Mouse (Mus musculus): ENCODE results near the gene Ly6f. TPM values are rescaled to one million over a fixed set of nuclear protein-coding genes. Genes with fewer than 3 reads are reported as not detected.
"Not testable (repeated sequence)": the region's sequence is repeated elsewhere in the genome, so short reads cannot be mapped to it uniquely, and the experiment has no call there.

The Ly6f gene
- polyA plus RNA-seq, 1 experiment from 2014 or later, result not detected

DNA sequence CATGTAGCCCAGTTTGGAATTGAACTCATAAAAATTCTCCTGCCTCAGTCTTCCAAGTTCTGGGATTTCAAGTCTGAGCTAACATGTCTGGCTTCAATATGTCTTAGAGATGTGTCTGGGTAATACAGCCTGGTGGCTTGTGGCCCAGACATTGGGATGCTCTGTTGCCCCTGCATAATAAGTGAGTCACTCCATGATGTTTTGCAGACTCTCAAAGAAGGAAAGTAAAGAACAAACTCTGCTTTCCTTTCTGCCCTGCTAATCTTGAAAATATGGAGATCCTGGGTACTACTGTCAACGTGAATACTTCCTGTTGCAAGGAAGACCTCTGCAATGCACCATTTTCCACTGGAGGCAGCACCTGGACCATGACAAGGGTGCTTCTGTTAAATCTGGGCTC, 3.2 kb downstream of the Ly6f start:
- H3K27me3 ChIP-seq (replicated peaks), result no peaks in the 10 kb centered on the region
- no peak overlapping the region for H3K27ac ChIP-seq (ENCODE audit: poor library complexity, severe bottlenecking)
- WGBS, result 56% methylated on average over 1 of the region's 1 CpGs
- no peak overlapping the region for H3K4me2 ChIP-seq
- H3K4me1 ChIP-seq (replicated peaks), result no peaks in the 10 kb centered on the region
- H3K36me3 ChIP-seq, result no peaks in the 10 kb centered on the region
- no peak for ATAC-seq (ENCODE audit: insufficient number of reproducible peaks, low FRiP score)
- H3K9me3 ChIP-seq (replicated peaks), result peaks cover 4% of the 10 kb centered on the region; the same call in 1 of the 2 replicates
- no peak overlapping the region for H3K4me3 ChIP-seq
- H3K9ac ChIP-seq, result no peak overlapping the region

DNA sequence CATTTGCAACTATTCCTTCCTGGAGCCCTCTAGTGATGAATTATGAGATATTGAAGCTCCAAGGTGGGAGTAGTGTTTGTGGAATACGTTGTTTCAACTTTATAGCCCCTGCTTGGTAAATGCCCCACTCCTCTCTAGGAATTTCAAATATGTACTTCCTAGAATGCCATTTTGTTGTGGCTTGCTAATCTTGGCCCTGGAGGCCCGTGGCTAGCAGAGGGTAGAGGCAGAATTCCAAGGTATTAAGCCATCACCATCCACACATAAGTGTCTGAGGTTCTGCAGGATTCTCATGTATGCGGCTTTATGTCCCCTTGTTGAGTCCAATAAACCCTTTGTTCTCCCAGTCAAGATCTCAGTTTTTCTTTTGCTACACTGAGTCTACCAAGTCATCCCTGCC, 3.7 kb downstream of the Ly6f start:
- no peaks in the 10 kb centered on the region for H3K4me1 ChIP-seq (replicated peaks)
- WGBS, result 64% methylated on average over 3 of the region's 3 CpGs
- no peak overlapping the region for H3K9ac ChIP-seq
- no peaks in the 10 kb centered on the region for H3K27me3 ChIP-seq (replicated peaks)
- no peak for ATAC-seq (ENCODE audit: insufficient number of reproducible peaks, low FRiP score)
- H3K4me2 ChIP-seq, result no peak overlapping the region
- H3K27ac ChIP-seq (ENCODE audit: poor library complexity, severe bottlenecking), result no peak overlapping the region
- no peak overlapping the region for H3K4me3 ChIP-seq
- no peaks in the 10 kb centered on the region for H3K36me3 ChIP-seq
- H3K9me3 ChIP-seq (replicated peaks), result peaks cover 4% of the 10 kb centered on the region; the same call in 1 of the 2 replicates

DNA sequence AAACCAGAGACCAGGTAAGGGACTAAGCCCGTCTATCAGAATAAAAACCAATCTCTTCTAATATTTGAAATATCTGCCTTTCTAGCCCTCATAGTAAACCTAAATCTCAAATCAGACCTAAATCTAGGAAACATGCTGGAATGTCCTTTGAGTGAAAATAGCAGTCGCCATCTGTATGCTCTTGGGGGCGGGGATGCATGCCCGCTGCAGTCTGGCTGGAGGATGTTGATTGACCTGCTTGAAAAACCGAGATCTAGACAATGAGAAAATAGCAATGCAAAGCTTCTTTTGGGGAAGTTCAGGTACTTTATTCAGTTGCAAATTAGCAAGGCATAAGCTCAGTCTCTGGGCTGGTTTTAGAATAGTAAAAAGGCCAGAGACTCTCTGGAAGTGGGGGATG, 13.8 kb downstream of the Ly6f start:
- H3K9ac ChIP-seq; H3K4me3 ChIP-seq; H3K4me2 ChIP-seq; H3K27me3 ChIP-seq (replicated peaks); H3K4me1 ChIP-seq (replicated peaks); ATAC-seq (ENCODE audit: insufficient number of reproducible peaks, low FRiP score); H3K27ac ChIP-seq (ENCODE audit: poor library complexity, severe bottlenecking); H3K36me3 ChIP-seq: not testable (repeated sequence)
- peaks cover 12% of the 10 kb centered on the region for H3K9me3 ChIP-seq (replicated peaks)
- 76% methylated on average over 5 of the region's 5 CpGs for WGBS

DNA sequence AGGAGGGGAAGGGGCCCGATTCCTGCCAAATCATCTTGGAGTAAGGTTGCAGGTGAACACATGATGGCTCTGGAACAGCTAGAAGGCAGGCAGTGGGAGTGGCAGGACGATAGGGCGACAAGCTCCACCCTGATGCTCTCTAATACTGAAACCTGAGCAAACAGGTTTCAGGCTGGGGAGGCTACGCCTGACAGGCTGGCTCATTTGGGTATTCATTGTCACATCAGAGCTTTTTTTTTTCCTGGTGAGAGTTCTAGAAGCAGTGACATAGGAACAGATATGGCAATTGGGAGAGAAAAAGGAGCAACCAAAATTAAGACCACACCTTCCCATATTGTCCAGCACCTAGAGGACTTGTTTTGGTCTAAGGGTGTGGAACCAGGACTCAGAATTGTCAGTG, 18.3 kb downstream of the Ly6f start:
- not testable (repeated sequence) for H3K27me3 ChIP-seq (replicated peaks); H3K36me3 ChIP-seq; H3K4me2 ChIP-seq; H3K27ac ChIP-seq (ENCODE audit: poor library complexity, severe bottlenecking); H3K4me3 ChIP-seq; ATAC-seq (ENCODE audit: insufficient number of reproducible peaks, low FRiP score); H3K9ac ChIP-seq; H3K4me1 ChIP-seq (replicated peaks)
- peaks cover 18% of the 10 kb centered on the region for H3K9me3 ChIP-seq (replicated peaks)
- 79% methylated on average over 4 of the region's 4 CpGs for WGBS

DNA sequence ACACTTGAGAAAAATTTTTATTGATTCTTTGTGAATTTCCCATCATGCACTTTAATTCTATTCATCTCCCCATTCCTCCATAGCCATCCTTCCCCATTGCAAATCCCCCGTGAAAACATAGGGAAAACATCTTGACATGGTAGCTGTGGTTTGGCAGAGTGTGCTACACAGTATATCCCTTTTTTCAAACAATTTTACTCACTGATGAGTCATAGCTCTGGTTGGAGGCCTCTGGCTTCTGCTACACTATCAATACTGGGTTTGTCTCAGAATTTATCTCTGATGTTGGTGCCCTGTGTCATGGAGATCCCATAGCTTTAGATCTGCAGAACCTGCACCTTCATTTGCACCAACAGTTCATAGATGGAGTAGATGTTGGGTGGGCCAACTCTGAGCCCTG, 24.2 kb downstream of the Ly6f start:
- no peak for ATAC-seq (ENCODE audit: insufficient number of reproducible peaks, low FRiP score)
- H3K27me3 ChIP-seq (replicated peaks), result no peaks in the 10 kb centered on the region
- H3K9me3 ChIP-seq (replicated peaks), result peaks cover 3% of the 10 kb centered on the region; the same call in 1 of the 2 replicates
- H3K4me3 ChIP-seq, result no peak overlapping the region
- no peaks in the 10 kb centered on the region for H3K36me3 ChIP-seq
- no peaks in the 10 kb centered on the region for H3K4me1 ChIP-seq (replicated peaks)
- H3K4me2 ChIP-seq, result no peak overlapping the region
- H3K27ac ChIP-seq (ENCODE audit: poor library complexity, severe bottlenecking), result no peak overlapping the region
- H3K9ac ChIP-seq, result no peak overlapping the region
- WGBS, result 66% methylated on average over 1 of the region's 1 CpGs

DNA sequence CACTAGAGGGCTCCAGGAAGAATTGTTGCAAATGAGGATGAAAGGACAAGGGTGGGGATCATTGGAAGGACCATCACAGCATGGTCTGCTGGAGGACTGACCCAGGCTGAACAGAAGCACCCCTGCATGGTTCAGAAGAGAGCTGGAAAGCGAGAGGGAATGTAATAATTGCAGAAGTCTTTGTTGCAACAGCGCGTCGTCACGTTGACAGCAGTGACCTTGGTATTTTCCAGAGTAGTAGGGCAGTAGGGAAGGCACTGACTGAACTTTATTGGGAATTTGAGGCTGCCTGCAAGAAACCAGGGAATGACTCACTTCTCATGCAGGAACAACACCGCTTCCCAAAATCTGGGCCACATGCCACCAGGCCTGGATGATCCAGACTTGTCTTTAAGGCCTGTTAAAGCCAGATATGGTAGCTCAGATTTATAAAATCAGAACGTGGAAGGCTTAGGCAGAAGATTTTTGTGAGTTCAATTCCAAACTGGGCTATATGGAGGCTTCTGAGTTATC, 25.7 kb downstream of the Ly6f start:
- no peak overlapping the region for H3K9ac ChIP-seq
- no peaks in the 10 kb centered on the region for H3K4me1 ChIP-seq (replicated peaks)
- no peaks in the 10 kb centered on the region for H3K27me3 ChIP-seq (replicated peaks)
- no peaks in the 10 kb centered on the region for H3K36me3 ChIP-seq
- H3K4me2 ChIP-seq, result no peak overlapping the region
- no peak for ATAC-seq (ENCODE audit: insufficient number of reproducible peaks, low FRiP score)
- 73% methylated on average over 7 of the region's 7 CpGs for WGBS
- no peak overlapping the region for H3K4me3 ChIP-seq
- H3K27ac ChIP-seq (ENCODE audit: poor library complexity, severe bottlenecking), result no peak overlapping the region
- H3K9me3 ChIP-seq (replicated peaks), result no peaks in the 10 kb centered on the region; the same call in 1 of the 2 replicates

DNA sequence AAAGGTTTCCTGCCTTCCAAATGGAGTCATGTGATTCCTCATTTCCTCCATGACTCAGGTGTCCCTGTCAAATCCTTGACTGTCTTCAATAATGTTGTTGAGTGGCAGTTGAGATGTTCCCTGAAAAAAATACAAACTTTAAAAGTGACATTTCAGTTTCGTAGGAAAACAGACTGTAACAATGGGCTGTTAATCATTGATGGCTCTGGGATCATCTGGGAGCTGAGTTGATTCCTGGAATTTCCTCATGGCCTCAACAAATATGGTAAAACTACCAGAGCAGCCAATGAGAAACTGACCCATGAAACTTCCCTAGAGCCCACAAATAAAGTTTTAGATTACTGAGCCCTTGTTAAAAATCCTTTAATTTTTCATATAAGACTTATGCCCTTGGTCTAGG, 37.9 kb downstream of the Ly6f start:
- no peak for ATAC-seq (ENCODE audit: insufficient number of reproducible peaks, low FRiP score)
- peaks cover 34% of the 10 kb centered on the region for H3K9me3 ChIP-seq (replicated peaks)
- no peak overlapping the region for H3K9ac ChIP-seq
- H3K4me2 ChIP-seq, result no peak overlapping the region
- H3K4me1 ChIP-seq (replicated peaks), result no peaks in the 10 kb centered on the region
- H3K36me3 ChIP-seq, result no peaks in the 10 kb centered on the region
- WGBS, result 53% methylated on average over 1 of the region's 1 CpGs
- H3K4me3 ChIP-seq, result no peak overlapping the region
- no peak overlapping the region for H3K27ac ChIP-seq (ENCODE audit: poor library complexity, severe bottlenecking)
- no peaks in the 10 kb centered on the region for H3K27me3 ChIP-seq (replicated peaks)

DNA sequence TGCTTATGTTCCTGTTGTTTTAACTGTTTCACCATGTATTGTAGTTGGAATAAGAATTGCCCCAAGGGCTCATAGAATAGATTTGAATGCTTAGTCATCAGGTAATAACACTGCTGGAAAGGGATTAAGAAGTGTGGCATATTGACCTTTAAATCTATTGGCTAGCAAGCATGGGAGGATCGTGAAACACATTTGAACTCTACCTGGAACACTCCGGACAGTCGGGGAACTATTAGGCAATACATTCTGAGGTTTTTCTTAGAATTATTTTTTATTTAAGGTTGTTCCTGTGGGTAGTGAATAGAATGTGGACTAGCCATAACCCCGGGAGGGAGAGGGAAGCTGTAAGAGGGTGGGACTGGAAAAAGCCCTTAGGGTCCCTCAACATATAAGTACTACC, 41.0 kb downstream of the Ly6f start:
- no peak for ATAC-seq (ENCODE audit: insufficient number of reproducible peaks, low FRiP score)
- Histone ChIP-seq H3K4me2 (no peak overlapping the region), H3K27ac (ENCODE audit: poor library complexity, severe bottlenecking) (no peak overlapping the region), H3K9ac (no peak overlapping the region), H3K4me3 (no peak overlapping the region), H3K4me1 (replicated peaks) (no peaks in the 10 kb centered on the region), H3K36me3 (no peaks in the 10 kb centered on the region), H3K9me3 (replicated peaks) (peaks cover 47% of the 10 kb centered on the region), H3K27me3 (replicated peaks) (no peaks in the 10 kb centered on the region)
- 87% methylated on average over 4 of the region's 4 CpGs for WGBS

DNA sequence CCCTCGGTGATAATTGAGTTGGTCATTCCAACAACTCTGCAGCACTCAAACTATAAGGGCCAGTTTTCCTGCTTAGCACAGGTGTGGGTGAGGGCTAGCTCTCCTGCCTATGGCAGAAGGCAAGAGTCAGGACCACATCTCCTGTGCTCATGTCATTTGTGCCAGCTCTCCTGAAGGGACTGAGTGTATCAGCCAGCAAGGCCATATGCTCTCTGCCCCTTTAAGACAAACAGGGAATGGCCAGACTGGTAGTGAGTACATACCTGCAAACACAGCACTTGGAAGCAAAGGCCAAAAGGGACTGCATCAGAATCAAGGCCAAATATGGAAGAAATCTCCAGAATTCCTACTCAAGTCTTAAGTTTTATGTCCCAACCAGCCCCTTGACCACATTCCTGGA, 41.7 kb downstream of the Ly6f start:
- Histone ChIP-seq H3K9me3 (replicated peaks) (peaks cover 50% of the 10 kb centered on the region), H3K27me3 (replicated peaks) (no peaks in the 10 kb centered on the region), H3K9ac (no peak overlapping the region), H3K4me1 (replicated peaks) (no peaks in the 10 kb centered on the region), H3K27ac (ENCODE audit: poor library complexity, severe bottlenecking) (no peak overlapping the region), H3K36me3 (no peaks in the 10 kb centered on the region), H3K4me3 (no peak overlapping the region), H3K4me2 (no peak overlapping the region)
- WGBS, result 86% methylated on average over 1 of the region's 1 CpGs
- no peak for ATAC-seq (ENCODE audit: insufficient number of reproducible peaks, low FRiP score)

DNA sequence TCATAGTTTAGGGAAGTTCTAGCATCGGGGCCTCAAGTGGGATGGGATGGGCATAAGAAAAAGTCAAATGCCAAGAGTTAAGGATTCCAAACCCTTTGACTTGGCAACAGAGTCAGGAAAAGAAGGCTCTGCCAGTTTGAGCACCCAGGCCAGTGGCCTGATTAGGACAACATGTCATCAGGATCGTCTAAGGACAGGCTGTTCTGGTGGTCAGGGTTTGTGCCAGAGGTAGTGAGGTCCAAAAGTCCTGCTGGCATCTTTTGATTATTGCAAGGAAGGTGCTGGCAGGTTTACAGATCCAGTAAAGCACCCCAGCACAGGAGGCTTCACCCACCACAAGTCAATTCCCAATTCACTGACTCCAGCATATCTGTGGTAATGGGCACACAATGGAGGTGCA, 46.2 kb downstream of the Ly6f start:
- Histone ChIP-seq H3K36me3 (no peaks in the 10 kb centered on the region), H3K27ac (ENCODE audit: poor library complexity, severe bottlenecking) (no peak overlapping the region), H3K9ac (no peak overlapping the region), H3K9me3 (replicated peaks) (peaks cover 32% of the 10 kb centered on the region), H3K4me1 (replicated peaks) (no peaks in the 10 kb centered on the region), H3K4me2 (no peak overlapping the region), H3K4me3 (no peak overlapping the region), H3K27me3 (replicated peaks) (no peaks in the 10 kb centered on the region)
- no peak for ATAC-seq (ENCODE audit: insufficient number of reproducible peaks, low FRiP score)
- 78% methylated on average over 2 of the region's 2 CpGs for WGBS

DNA sequence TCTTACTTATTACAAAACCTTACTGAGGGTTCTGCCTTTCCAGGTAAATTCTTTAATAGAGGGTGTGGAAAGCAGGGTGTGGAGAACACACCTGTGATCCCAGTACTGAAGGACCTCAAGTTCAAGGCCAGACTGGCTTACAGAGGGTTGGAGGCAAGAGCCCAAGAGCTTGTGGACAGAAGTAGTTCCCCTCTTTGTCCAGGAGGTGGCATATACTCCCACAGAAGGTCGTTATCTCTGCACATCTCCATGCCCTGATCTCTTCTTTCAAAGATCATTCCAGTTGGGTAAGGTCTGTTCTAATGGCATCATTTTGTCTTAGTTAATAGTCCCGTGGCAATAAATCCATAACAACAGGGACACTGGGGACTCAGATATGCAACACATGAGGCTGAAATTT, 49.0 kb downstream of the Ly6f start:
- Histone ChIP-seq H3K9ac (no peak overlapping the region), H3K27ac (ENCODE audit: poor library complexity, severe bottlenecking) (no peak overlapping the region), H3K4me2 (no peak overlapping the region), H3K9me3 (replicated peaks) (peaks cover 18% of the 10 kb centered on the region), H3K4me1 (replicated peaks) (no peaks in the 10 kb centered on the region), H3K27me3 (replicated peaks) (no peaks in the 10 kb centered on the region), H3K4me3 (no peak overlapping the region), H3K36me3 (no peaks in the 10 kb centered on the region)
- no peak for ATAC-seq (ENCODE audit: insufficient number of reproducible peaks, low FRiP score)
- WGBS, result 38% methylated on average over 2 of the region's 2 CpGs

DNA sequence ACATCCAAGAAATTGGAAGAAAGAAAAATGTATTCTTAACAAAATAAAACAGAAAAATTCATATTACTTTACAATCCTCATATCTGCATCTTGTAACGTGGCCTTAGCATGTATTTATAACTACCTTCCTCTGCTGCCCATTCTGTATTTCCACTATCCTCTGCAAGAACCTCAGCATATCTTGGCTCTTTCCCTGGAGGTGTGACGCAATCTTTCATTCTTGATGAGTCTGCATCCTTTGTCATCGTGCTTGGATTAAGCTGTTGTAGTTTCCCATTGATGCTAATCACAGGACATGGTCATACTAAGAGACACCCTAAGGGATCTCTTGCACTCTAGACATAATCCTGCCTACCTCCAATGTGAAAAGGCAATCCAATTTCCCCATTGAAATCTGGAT, 50.4 kb downstream of the Ly6f start:
- 63% methylated on average over 3 of the region's 3 CpGs for WGBS
- Histone ChIP-seq H3K4me2 (no peak overlapping the region), H3K4me3 (no peak overlapping the region), H3K27me3 (replicated peaks) (no peaks in the 10 kb centered on the region), H3K36me3 (no peaks in the 10 kb centered on the region), H3K9me3 (replicated peaks) (peaks cover 21% of the 10 kb centered on the region), H3K4me1 (replicated peaks) (no peaks in the 10 kb centered on the region), H3K9ac (no peak overlapping the region), H3K27ac (ENCODE audit: poor library complexity, severe bottlenecking) (no peak overlapping the region)
- no peak for ATAC-seq (ENCODE audit: insufficient number of reproducible peaks, low FRiP score)
